Mouse (Mus musculus) kidney, embryonic 16.5 days (tissue): ENCODE measurements around the gene Nipbl. TPM values are rescaled to one million over a fixed set of nuclear protein-coding genes. Genes with fewer than 3 reads are reported as not detected.

Source experiments
- ATAC-seq: fragments of 200-750 bp; cut with Nextera tagmentation; 2 replicates; pipeline ENCODE4 v1.8.0; 2017; ENCODE audit warnings: moderate TSS enrichment; ENCODE audit not compliant: low FRiP score, low TSS enrichment
- H3K27ac ChIP-seq: fragments of 300-500 bp; sonication (generic); 2 replicates; pipeline ENCODE4 v1.5.1; 2014; ENCODE audit warnings: low read length
- H3K27me3 ChIP-seq: fragments of 300-500 bp; sonication (generic); 2 replicates; pipeline ENCODE4 v1.6.1; 2014; ENCODE audit warnings: low read length, control low read depth, mixed read lengths; ENCODE audit not compliant: insufficient read depth
- H3K36me3 ChIP-seq: fragments of 300-500 bp; sonication (generic); 2 replicates; pipeline ENCODE4 v1.6.1; 2014; ENCODE audit warnings: low read length, control low read depth, mixed read lengths; ENCODE audit not compliant: insufficient read depth
- H3K4me1 ChIP-seq: fragments of 300-500 bp; sonication (generic); 2 replicates; pipeline ENCODE4 v1.6.1; 2014; ENCODE audit warnings: low read length, control low read depth, mixed read lengths; ENCODE audit not compliant: insufficient read depth
- H3K4me2 ChIP-seq: fragments of 300-500 bp; sonication (generic); replicated peaks from 2 replicates; pipeline ENCODE4 v1.6.1; 2014; ENCODE audit warnings: low read depth, low read length
- H3K4me3 ChIP-seq: fragments of 300-500 bp; sonication (generic); 2 replicates; pipeline ENCODE4 v1.5.1; 2014; ENCODE audit warnings: mild to moderate bottlenecking, low read length
- H3K9ac ChIP-seq: fragments of 300-500 bp; sonication (generic); replicated peaks from 2 replicates; pipeline ENCODE4 v1.6.1; 2014; ENCODE audit warnings: low read length
- H3K9me3 ChIP-seq: fragments of 300-500 bp; sonication (generic); 2 replicates; pipeline ENCODE4 v1.6.1; 2016; ENCODE audit warnings: low read length, control low read depth
- WGBS: fragments of 180-500 bp; shearing (Covaris S2); extraction: QIAGEN DNeasy Blood & Tissue Kit; methylation state at CpG from one replicate; pipeline ENCODE4 v1.1.7; 2014; 5-methylcytosine and 5-hydroxymethylcytosine counted together
- polyA plus RNA-seq: library from polyadenylated mRNA; unstranded; fragments of >200 nt; fragmentation: Nextera tagmentation; extraction: Ambion mirVana; gene quantifications from 2 replicates; pipeline ENCODE4 v1.2.1, GENCODE M21; 2015

The Nipbl gene
- polyA plus RNA-seq, 1 experiment from 2014 or later: 17.5 TPM

- no peak for ATAC-seq
- no peaks in the 10 kb centered on the region for H3K36me3 ChIP-seq
- no peaks in the 10 kb centered on the region for H3K9me3 ChIP-seq
- no peaks in the 10 kb centered on the region for H3K27me3 ChIP-seq
- 39% methylated on average over 8 of the region's 8 CpGs for WGBS
- H3K4me1 ChIP-seq: peaks cover 12% of the 10 kb centered on the region
- no peak overlapping the region for H3K27ac ChIP-seq
- no peak overlapping the region; the same call in 1 of the 2 replicates for H3K9ac ChIP-seq
- H3K4me2 ChIP-seq: peak overlapping the region; percentile 97
- peak overlapping the region; percentile 26 for H3K4me3 ChIP-seq
These were observed 3.0 kb upstream of the Nipbl start for GRCm38 (mm10) chr15:8447193-8447767.

GRCm38 (mm10) chr15:8446435-8446834, 2.2 kb upstream of the Nipbl start:
- Histone ChIP-seq H3K4me1 (peaks cover 13% of the 10 kb centered on the region), H3K36me3 (no peaks in the 10 kb centered on the region), H3K9ac (peak overlapping the region; percentile 99), H3K27ac (peak overlapping the region; percentile 100), H3K4me3 (peak overlapping the region; percentile 97), H3K27me3 (no peaks in the 10 kb centered on the region), H3K4me2 (peak overlapping the region; percentile 97), H3K9me3 (no peaks in the 10 kb centered on the region)
- ATAC-seq: no peak
- WGBS: 3% methylated on average over 6 of the region's 6 CpGs

GRCm38 (mm10) chr15:8445951-8446419, 1.7 kb upstream of the Nipbl start:
- Histone ChIP-seq H3K4me3 (peak overlapping the region; percentile 97), H3K4me2 (peak overlapping the region; percentile 97), H3K9me3 (no peaks in the 10 kb centered on the region), H3K27me3 (no peaks in the 10 kb centered on the region), H3K36me3 (no peaks in the 10 kb centered on the region), H3K27ac (peak overlapping the region; percentile 100), H3K4me1 (peaks cover 14% of the 10 kb centered on the region), H3K9ac (peak overlapping the region; percentile 99)
- 0% methylated on average over 19 of the region's 19 CpGs for WGBS
- no peak for ATAC-seq

- Histone ChIP-seq H3K27ac (peak overlapping the region; percentile 100), H3K4me3 (peak overlapping the region; percentile 97), H3K9ac (peak overlapping the region; percentile 99), H3K4me1 (peaks cover 14% of the 10 kb centered on the region), H3K9me3 (no peaks in the 10 kb centered on the region), H3K36me3 (no peaks in the 10 kb centered on the region), H3K4me2 (peak overlapping the region; percentile 97), H3K27me3 (no peaks in the 10 kb centered on the region)
- ATAC-seq: peak; percentile 69
- under 1% methylated on average over 54 of the region's 57 CpGs for WGBS
These were observed 781 bp upstream of the Nipbl start for GRCm38 (mm10) chr15:8444890-8445597.

DNA sequence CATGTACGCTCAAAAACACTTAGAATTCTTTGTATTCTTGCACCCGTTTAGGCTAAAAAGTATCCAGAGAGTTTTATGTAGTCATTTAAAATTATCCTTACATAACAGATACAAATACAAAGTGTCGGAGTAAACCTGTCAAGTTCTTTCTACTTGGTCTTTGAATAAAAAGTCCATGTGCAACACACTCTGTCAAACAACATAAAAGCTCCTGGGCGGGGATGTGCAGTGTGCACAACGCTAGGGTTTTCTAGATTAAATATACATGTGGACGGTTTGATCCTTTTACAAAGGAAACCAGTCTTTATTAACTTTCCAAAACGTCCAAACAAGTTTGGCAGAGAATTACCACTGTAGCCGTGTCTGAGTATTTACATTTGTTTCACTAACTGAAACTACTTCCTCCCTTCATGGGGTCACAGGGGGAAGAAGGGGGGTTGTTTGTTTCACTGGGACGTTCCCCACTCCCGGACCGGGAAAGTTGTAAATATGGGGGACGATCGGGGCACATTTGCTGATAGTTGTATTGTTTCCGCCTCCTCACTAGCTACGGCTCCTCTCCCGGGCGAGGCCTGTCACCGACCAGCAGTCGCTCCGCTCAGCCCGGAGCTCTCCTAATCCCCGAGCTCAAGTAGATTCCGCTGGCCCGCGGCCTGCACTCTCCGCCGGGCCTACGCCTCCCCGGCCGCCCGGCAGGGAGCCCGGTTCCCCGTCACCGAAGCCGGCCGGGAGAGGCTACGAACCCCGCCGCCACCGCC, 916 bp downstream of the Nipbl start:
- Histone ChIP-seq H3K4me3 (peak overlapping the region; percentile 97), H3K27ac (peak overlapping the region; percentile 100), H3K9me3 (no peaks in the 10 kb centered on the region), H3K36me3 (no peaks in the 10 kb centered on the region), H3K27me3 (no peaks in the 10 kb centered on the region), H3K4me2 (peak overlapping the region; percentile 64), H3K4me1 (peaks cover 14% of the 10 kb centered on the region), H3K9ac (peak overlapping the region; percentile 99)
- WGBS: under 1% methylated on average over 39 of the region's 40 CpGs
- peak; percentile 62 for ATAC-seq

DNA sequence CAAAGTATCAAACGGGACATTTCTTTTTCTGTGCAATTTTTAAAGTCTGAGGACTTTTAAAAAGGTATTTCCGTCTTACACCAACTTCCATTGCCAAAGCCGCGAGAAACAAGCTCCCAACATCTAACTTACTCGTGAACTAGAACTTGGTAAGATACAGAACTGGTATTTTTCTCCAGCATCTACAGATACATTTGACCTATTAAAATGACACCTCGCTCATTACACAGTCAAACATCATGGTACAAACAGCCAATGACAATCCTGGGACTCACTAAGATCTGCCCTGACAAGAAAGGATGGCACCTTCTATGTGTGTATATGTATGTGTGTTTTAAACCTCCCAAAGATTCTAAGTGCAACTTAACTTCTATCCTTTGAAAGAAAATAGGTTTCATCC, 1.5 kb downstream of the Nipbl start:
- Histone ChIP-seq H3K4me3 (peak overlapping the region; percentile 97), H3K9me3 (no peaks in the 10 kb centered on the region), H3K27me3 (no peaks in the 10 kb centered on the region), H3K36me3 (no peaks in the 10 kb centered on the region), H3K27ac (0 out of 2 replicates have a peak overlapping the region, but pooled peaks have one; percentile 41), H3K9ac (peak overlapping the region; percentile 73), H3K4me1 (peaks cover 12% of the 10 kb centered on the region), H3K4me2 (peak overlapping the region; percentile 64)
- under 1% methylated on average over 6 of the region's 6 CpGs for WGBS
- no peak for ATAC-seq

DNA sequence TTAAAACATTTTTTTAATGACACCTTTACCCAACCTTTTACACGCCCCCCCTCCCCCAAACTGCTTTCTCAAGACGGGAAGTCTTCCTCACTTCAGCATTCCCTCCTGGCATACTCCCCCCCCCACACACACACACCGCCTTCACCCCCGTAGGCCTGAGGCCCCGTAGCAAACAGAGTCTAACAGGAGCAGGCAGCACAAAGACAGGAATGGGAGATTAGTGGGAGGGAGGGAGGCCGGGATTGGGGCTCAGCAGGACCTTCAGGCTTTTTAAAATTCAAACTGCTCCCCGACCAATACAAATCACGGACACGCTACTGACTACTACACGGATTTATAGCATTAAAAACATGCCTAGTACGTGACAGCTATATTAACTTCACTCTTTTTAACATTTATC, 2.1 kb downstream of the Nipbl start:
- no peaks in the 10 kb centered on the region for H3K36me3 ChIP-seq
- WGBS: under 1% methylated on average over 11 of the region's 11 CpGs
- H3K9ac ChIP-seq: peak overlapping the region; percentile 73
- peak overlapping the region; percentile 38; the same call in 1 of the 2 replicates for H3K27ac ChIP-seq
- H3K4me2 ChIP-seq: peak overlapping the region; percentile 64
- H3K4me3 ChIP-seq: peak overlapping the region; percentile 97
- no peak for ATAC-seq
- peaks cover 7% of the 10 kb centered on the region for H3K4me1 ChIP-seq
- H3K27me3 ChIP-seq: no peaks in the 10 kb centered on the region
- no peaks in the 10 kb centered on the region for H3K9me3 ChIP-seq

DNA sequence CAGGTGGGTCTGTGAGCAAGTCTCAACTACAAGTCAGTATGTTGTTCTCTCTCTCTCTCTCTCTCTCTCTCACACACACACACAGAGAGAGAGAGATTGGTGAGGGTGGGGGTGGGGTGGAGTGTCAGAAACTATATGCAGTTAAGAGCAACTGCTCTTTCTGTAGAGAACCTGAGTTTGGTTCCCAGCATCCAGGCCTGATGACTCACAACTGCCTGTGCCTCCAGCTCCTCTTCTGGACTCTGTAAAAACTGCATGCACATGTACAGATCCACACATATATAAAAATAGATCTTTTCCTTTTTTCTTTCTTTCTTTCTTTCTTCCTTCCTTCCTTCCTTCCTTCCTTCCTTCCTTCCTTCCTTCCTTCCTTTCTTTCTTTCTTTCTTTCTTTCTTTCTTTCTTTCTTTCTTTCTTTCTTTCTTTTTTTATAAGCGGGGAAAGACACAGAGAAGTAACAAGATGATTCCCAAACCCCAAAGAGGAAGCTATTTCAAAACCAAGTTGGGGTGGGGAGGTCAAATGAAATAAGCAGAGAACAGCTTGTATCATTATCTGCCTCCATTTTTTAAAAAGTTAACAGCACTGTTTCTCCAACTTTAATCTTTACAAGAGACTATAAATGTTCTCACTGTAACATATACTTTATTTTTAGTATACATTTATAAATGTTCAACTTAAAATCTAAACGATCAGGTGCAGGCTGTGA, 10.9 kb downstream of the Nipbl start:
- no peak overlapping the region for H3K9ac ChIP-seq
- ATAC-seq: no peak
- H3K27me3 ChIP-seq: no peaks in the 10 kb centered on the region
- H3K4me2 ChIP-seq: no peak overlapping the region
- H3K27ac ChIP-seq: no peak overlapping the region
- no peaks in the 10 kb centered on the region for H3K4me1 ChIP-seq
- H3K9me3 ChIP-seq: no peaks in the 10 kb centered on the region
- 86% methylated on average over 2 of the region's 2 CpGs for WGBS
- H3K4me3 ChIP-seq: no peak overlapping the region
- no peaks in the 10 kb centered on the region for H3K36me3 ChIP-seq

GRCm38 (mm10) chr15:8432534-8432933, 11.7 kb downstream of the Nipbl start:
- H3K9ac ChIP-seq: no peak overlapping the region
- WGBS: 93% methylated on average over 2 of the region's 2 CpGs
- no peak for ATAC-seq

More at GRCm38 (mm10) chr15:8432534-8432933, 11.7 kb downstream of the Nipbl start:
- no peaks in the 10 kb centered on the region for H3K36me3 ChIP-seq
- H3K4me3 ChIP-seq: no peak overlapping the region
- H3K9me3 ChIP-seq: no peaks in the 10 kb centered on the region
- no peak overlapping the region for H3K27ac ChIP-seq
- no peaks in the 10 kb centered on the region for H3K27me3 ChIP-seq
- no peak overlapping the region for H3K4me2 ChIP-seq
- H3K4me1 ChIP-seq: no peaks in the 10 kb centered on the region
